Mouse (Mus musculus) embryonic fibroblast, embryonic 13.5 days (primary cell): Measurements from ENCODE around the gene Pdgfc.

Source experiments
- CTCF ChIP-seq: IDR thresholded peaks from 2 replicates; pipeline ENCODE4 v1.5.1; 2011; ENCODE audit warnings: mild to moderate bottlenecking, control low read depth, low read length, moderate library complexity, borderline replicate concordance; ENCODE audit not compliant: insufficient read depth
- POLR2A ChIP-seq: IDR thresholded peaks from 2 replicates; pipeline ENCODE4 v1.6.1; 2011; ENCODE audit warnings: low read depth, mild to moderate bottlenecking, control low read depth, low read length, moderate library complexity

DNA sequence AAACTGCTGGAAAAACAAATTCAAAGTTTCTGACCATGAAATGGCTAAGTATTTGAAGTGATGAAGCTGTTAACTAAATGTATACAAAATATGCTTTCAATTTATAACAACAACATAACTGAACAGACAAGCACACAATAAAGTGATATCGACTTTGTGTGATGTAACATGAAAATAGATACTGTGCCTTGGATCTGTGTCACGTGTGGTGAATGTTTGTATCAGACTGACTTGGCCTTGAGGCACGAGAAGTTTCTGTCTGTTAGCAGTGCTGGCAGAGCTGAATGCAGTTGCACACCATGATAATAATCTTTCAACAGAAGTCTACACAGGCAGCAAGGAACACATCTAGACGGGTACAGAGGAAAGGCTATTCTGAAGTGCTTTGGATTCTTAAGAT, 6.9 kb upstream of the Pdgfc start:
- no peak for TF ChIP-seq CTCF
- no peak for TF ChIP-seq POLR2A
